Mouse (Mus musculus) mature B cell (primary cell): ENCODE measurements around the gene Gm12394.
"Not testable (repeated sequence)": the region's sequence is repeated elsewhere in the genome, so short reads cannot be mapped to it uniquely, and the experiment has no call there.

ENCODE experiments used
- in situ Hi-C: fragments of 300-500 bp; cut with MboI; formaldehyde crosslinking; loops from 2 replicates; pipeline ENCODE4 v1.14.3; 2019

Gm12394 gene

GRCm38 (mm10) chr4:42860483-42860882, 3.9 kb upstream of the Gm12394 start:
- in situ Hi-C loops = not testable (repeated sequence)

- in situ Hi-C loops = not testable (repeated sequence)
Observed at GRCm38 (mm10) chr4:42853788-42854187, 2.8 kb downstream of the Gm12394 start, which contains the start of gene Fam205a1. Gene Fam205a1 (minus strand): TSS chr4:42853888.

- in situ Hi-C loops = not testable (repeated sequence)
Observed at GRCm38 (mm10) chr4:42773893-42774292, 82.7 kb downstream of the Gm12394 start, which contains the start of gene Ccl21a. Gene Ccl21a (minus strand): TSS chr4:42773993.

- in situ Hi-C loops = not testable (repeated sequence)
Observed at GRCm38 (mm10) chr4:42756477-42756876, 100.1 kb downstream of the Gm12394 start, which contains the start of gene Ccl19. Gene Ccl19 (minus strand): TSS chr4:42756577.

- in situ Hi-C loops = not testable (repeated sequence)
Observed at GRCm38 (mm10) chr4:42735245-42735644, 121.3 kb downstream of the Gm12394 start, which contains the start of gene 4930578G10Rik. Gene 4930578G10Rik (plus strand): TSS chr4:42735545.
